Mouse (Mus musculus): ENCODE measurements around the gene Stambpl1.

GRCm38 (mm10) chr19:34148421-34148820 is 43.6 kb upstream of the Stambpl1 start:
- TF ChIP-seq CTCF (conservative IDR thresholded peaks at IDR 0.05; ENCODE audit: insufficient read depth, insufficient read length, low read depth, low read length) (no peak), POLR2A (IDR thresholded peaks at IDR 0.05; ENCODE audit: low read depth, low read length) (no peak)
